Mouse (Mus musculus): Measurements from ENCODE around the gene Cers6. TPM values are rescaled to one million over a fixed set of nuclear protein-coding genes. Genes with fewer than 3 reads are reported as not detected.

Gene Cers6
- 11.4 TPM for polyA plus RNA-seq (2017; shearing (Covaris generic))

GRCm38 (mm10) chr2:68860904-68861685, at the start of gene Cers6:
Gene Cers6 (plus strand): TSS chr2:68861441.

DNA sequence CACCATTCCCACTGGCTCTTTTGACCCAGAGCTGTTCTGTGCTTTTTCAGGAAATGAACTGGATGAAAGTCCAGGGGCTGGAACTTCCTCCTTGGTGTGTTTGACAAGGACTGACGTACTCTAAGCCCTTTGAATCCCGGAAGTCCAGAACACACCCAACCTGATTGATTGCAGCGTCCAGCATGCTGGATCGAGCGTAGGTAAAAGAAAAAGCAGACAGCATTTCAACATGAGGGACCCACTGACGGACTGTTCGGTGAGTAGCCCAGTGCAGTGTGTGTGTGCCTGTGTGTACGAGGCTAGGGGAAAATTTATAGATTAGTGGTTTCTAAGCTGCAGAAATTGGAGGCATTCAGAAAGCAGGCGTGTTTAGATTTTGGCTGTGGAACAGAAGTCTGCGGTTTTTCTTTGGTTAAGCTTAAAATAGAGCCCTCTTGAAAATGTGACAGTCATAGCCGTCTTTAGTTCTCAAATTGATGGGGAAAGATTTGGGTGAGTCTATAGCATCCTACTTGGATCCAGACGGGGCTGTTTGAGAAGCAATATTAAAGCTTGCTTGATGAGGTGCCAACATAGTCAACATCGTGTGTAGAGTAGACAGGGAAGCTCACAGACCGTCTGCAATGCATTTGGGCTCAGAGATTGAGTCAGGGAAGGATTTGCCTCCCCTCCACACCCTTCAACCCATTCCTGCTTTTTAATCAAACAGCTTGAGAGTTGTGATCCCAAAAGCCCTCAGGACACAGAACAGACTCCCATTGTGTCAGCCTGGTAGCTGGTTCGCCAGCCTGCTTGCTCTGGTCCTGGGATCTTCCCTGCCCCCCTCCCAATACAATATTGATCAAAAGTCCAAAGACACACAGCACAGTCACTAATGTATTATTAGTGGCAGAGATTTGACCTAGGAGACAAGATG, 274.7 kb downstream of the Cers6 start, which contains the start of gene Nostrin:
TSS of gene Nostrin (plus strand) at position 140 of the 916 bp plus-strand sequence.

Other genes starting within 250 kb of the Cers6 start
- gene 4932414N04Rik, start 205.0 kb upstream of the Cers6 start, polyA plus RNA-seq (2017; shearing (Covaris generic)) = not detected